ENCODE assay signal across 10 mouse cellular contexts in the genomic region with DNA sequence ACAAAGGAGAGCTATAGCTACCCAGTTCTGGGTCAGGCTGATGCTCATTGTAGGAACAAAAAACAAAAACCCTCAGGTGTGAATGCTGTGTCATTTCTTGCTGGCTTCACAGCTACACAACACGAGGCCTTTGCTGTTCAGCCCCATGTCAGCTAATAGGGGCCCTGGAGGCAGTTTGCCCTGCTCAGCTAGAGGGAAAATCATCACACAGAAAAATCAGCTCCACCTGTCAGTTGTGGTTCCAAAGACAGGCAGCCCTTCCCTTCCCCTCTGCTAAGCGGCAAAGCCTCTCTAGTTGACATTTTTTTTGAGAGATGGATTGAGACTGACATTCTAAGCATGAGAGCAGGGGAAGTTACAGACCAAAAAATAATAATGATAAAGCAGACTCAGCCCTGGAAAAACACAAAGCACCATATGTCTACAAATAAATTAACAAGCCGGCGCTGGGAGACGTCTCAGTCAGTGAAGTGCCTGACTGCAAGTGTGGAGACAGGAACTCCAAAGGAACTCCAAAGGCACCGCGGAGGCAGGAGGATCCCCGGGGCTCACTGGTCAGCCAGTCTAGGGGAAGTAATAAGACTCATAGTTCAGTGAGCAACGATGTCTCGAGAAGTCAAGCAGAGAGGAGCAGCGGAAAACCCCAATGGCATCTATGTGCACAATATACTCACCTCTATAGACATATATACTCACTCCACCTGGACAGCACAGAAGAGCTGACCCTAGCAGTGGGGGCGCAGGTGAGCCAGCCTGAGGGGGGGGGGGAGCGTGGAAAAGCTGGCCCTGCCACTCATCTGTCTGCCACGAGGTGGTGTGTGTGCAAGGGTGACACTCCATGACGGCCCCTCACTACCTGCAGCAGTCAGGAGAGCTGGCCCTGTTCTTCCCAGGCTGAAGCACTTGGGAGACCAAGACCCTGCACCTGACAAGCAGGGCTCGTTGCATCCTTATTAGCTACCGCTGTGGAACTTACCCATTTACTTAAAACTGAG.
A peak's percentile ranks its signal among the peaks of the same experiment; 100 is the strongest.
DNase-seq lines count a peak whose midpoint lies in the region; ATAC-seq lines count a peak whose summit lies in the region.
"Had no signal": no experiment of that assay in that cellular context is flagged by ENCODE, and none has a peak within 500 bp of the region (broad histone marks: within the 10 kb centered on the region; RNA-seq: fewer than 3 reads in every experiment).

No protein-coding gene starts in this region.

- peak; percentile 87 for DNase-seq in heart, adult 11 months
- no peak for DNase-seq in heart, adult 18-20 months
- peak; percentile 36 for DNase-seq in thymus, postnatal 4 days
- DNase-seq in thymus, postnatal 10 days (ENCODE audit: low spot score in 2 of 2) = no peak
- no peak for DNase-seq in left cerebral cortex, adult 9 months (ENCODE audit: low spot score in 2 of 2)
- no peak for DNase-seq in cerebellum, adult 11 months
- DNase-seq: kidney, postnatal 25 days; liver, embryonic 13.5 days had no signal

- ATAC-seq in megakaryocyte progenitor cell, adult 5-6 weeks (replicated peaks; ENCODE audit: poor library complexity) = 0 out of 2 replicates have a peak, but pooled peaks have one; percentile 26
- no peak for ATAC-seq in inflammation-experienced regulatory T-cells, adult 6 months

Comparison
In these comparisons a context has a peak if more than half of its experiments do, and no peak if none do; other contexts are left out.
1. DNase-seq: peak in heart, adult 11 months (single experiment) and thymus, postnatal 4 days (single experiment); none in heart, adult 18-20 months (0 of 2), thymus, postnatal 10 days (0 of 2), left cerebral cortex, adult 9 months (0 of 2) and cerebellum, adult 11 months (single experiment).